Mouse (Mus musculus) small intestine, adult 2 months (tissue): ENCODE results near the gene Drosha. TPM values are rescaled to one million over a fixed set of nuclear protein-coding genes. Genes with fewer than 3 reads are reported as not detected.
"Not testable (repeated sequence)": the region's sequence is repeated elsewhere in the genome, so short reads cannot be mapped to it uniquely, and the experiment has no call there.

Experiments used
- H3K27ac ChIP-seq: fragments of 200-500 bp; 2 replicates; pipeline ENCODE4 v1.5.1; 2012; ENCODE audit warnings: low read depth, low read length, control low read depth, inconsistent platforms; ENCODE audit not compliant: insufficient read depth
- H3K27me3 ChIP-seq: fragments of 200-500 bp; 2 replicates; pipeline ENCODE4 v1.6.1; 2012; ENCODE audit warnings: mild to moderate bottlenecking, moderate library complexity, low read length, inconsistent platforms; ENCODE audit not compliant: control insufficient read depth, insufficient read depth
- H3K36me3 ChIP-seq: fragments of 200-500 bp; 2 replicates; pipeline ENCODE4 v1.6.1; 2012; ENCODE audit warnings: mild to moderate bottlenecking, low read length, control low read depth, inconsistent platforms; ENCODE audit not compliant: control insufficient read depth, insufficient read depth
- H3K4me1 ChIP-seq: fragments of 200-500 bp; 2 replicates; pipeline ENCODE4 v1.6.1; 2012; ENCODE audit warnings: low read length, inconsistent platforms, mixed read lengths; ENCODE audit not compliant: control insufficient read depth, insufficient read depth, insufficient read length
- H3K4me3 ChIP-seq: fragments of 200-500 bp; 2 replicates; pipeline ENCODE4 v1.5.1; 2012; ENCODE audit warnings: low read depth, mild to moderate bottlenecking, control low read depth, inconsistent platforms, low read length, moderate library complexity
- CTCF ChIP-seq: fragments of 200-500 bp; IDR thresholded peaks from 2 replicates; pipeline ENCODE4 v1.5.1; 2012; ENCODE audit warnings: low read depth, mild to moderate bottlenecking, control low read depth, inconsistent platforms, low read length, moderate library complexity, mixed read lengths; ENCODE audit not compliant: insufficient replicate concordance, insufficient read length; ENCODE audit errors: extremely low read depth
- POLR2A ChIP-seq: fragments of 200-500 bp; IDR thresholded peaks from 2 replicates; pipeline ENCODE4 v1.6.1; 2012; ENCODE audit warnings: low read depth, mild to moderate bottlenecking, control low read depth, inconsistent platforms, low read length, moderate library complexity
- WGBS: fragments of 180-500 bp; shearing (Covaris S2); methylation state at CpG from one replicate; pipeline ENCODE4 v1.1.7; 2018; 5-methylcytosine and 5-hydroxymethylcytosine counted together
- polyA plus RNA-seq: library from polyadenylated mRNA; depleted of rRNA; stranded (reverse); fragments of >200 nt; gene quantifications from 2 replicates; pipeline ENCODE4 v1.2.3, GENCODE M21; 2012

Drosha gene
- polyA plus RNA-seq, 1 experiment, result 9.9 TPM

DNA sequence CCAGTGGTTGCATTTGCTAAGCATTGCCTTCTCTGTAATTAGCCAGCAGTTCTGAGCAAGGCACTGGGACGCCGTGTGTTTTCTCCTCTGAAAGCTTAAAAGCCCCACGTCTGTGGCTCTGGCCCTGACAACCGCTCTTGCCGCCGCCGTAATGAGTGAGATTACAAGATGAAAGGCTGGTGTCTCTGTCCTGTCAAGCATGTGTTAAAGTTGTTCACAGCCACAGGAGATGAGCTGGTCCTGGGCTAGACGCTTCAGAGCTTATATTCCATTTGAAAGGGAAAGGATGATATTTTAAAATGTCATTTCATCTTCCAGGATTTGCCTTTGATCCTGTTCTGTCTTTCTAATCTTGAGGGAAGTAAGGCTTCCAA, 76.6 kb downstream of the Drosha start:
- peaks cover 30% of the 10 kb centered on the region for H3K36me3 ChIP-seq
- TF ChIP-seq POLR2A (no peak), CTCF (no peak)

DNA sequence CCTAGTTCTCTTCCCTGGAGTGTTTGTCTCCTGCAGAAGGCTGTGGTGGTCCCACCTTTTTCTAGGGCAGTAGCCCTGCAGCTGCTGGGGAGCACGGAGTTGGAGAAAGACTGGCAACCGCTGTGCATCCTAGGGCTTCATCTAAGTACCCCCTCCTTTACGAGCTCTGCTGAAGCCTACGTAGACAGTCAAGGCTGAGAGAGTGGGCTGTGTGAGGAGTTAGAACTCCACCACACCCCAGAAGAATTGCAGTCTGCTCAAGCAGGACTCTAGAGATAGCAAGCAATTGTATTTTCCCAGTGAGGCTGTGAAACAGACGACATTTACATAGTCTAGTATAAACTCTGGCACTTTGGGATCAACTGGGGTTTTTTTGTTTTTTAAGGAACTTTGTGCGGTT, 79.8 kb downstream of the Drosha start:
- 92% methylated on average over 6 of the region's 6 CpGs for WGBS

More for the DNA sequence above, 76.6 kb downstream of the Drosha start:
- H3K27me3 ChIP-seq, result no peaks in the 10 kb centered on the region
- no peak overlapping the region for H3K4me3 ChIP-seq
- no peak overlapping the region for H3K27ac ChIP-seq
- H3K4me1 ChIP-seq, result no peaks in the 10 kb centered on the region
- WGBS, result 94% methylated on average over 8 of the region's 8 CpGs

DNA sequence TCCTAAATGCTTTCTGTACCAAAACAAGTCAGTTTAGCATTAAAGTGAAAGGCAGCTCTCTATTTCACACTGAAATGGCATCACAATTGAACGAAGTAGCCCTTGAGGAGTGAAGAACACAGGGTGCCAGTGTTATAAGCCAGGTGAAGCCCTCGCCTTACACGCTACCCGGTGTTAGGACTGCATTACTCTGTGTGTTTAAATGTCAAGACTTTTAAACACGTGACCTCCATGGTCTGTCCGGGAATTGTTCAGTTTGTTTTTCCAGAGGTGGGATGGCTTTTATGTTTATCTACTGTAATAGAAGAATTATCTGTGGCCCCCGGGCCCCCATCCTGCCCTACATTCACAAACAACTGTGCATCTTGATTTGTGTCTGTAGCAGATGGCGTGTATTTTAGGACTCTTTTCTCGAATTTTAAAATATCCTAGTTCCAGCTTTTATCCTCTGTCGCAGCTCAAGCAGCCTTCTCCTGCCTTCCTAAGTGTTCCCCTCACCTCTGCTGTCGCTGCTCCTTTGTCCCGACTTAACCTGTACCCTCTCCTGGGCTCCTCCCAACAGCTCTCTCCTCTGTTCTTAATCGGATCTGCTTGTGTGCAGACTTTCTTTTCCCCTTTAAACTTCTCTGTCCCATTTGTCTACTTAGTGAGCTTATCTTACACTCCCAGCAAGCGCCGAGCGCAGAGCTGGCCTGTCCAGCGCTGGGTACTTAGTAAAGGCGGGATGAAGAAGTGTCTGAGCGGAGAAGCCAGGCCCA, 83.5 kb downstream of the Drosha start:
- H3K36me3 ChIP-seq, result peaks cover 17% of the 10 kb centered on the region
- H3K4me1 ChIP-seq, result no peaks in the 10 kb centered on the region
- H3K27me3 ChIP-seq, result no peaks in the 10 kb centered on the region
- WGBS, result 87% methylated on average over 19 of the region's 19 CpGs
- TF ChIP-seq CTCF (no peak), POLR2A (no peak)
- no peak overlapping the region for H3K27ac ChIP-seq
- no peak overlapping the region for H3K4me3 ChIP-seq

More for the DNA sequence above, 79.8 kb downstream of the Drosha start:
- peaks cover 33% of the 10 kb centered on the region for H3K36me3 ChIP-seq
- H3K27ac ChIP-seq, result no peak overlapping the region
- no peaks in the 10 kb centered on the region for H3K4me1 ChIP-seq
- TF ChIP-seq CTCF (no peak), POLR2A (no peak)
- H3K27me3 ChIP-seq, result no peaks in the 10 kb centered on the region
- no peak overlapping the region for H3K4me3 ChIP-seq

DNA sequence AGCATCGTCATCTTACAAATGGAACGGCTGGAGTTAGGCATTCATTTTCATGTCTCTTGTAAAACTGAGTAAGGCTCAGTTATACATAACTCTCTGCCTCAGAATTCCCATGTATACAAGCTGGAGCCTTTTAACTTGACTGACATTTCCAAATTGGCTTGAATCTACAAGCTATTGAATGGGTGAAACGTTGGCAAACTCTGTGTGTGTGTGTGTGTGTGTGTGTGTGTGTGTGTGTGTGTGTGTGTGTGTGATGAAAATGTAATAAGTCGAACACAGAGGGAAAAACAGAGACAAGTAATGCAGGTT, 84.1 kb downstream of the Drosha start:
- no peaks in the 10 kb centered on the region for H3K4me1 ChIP-seq
- no peak overlapping the region for H3K4me3 ChIP-seq
- 81% methylated on average over 4 of the region's 4 CpGs for WGBS
- peaks cover 16% of the 10 kb centered on the region for H3K36me3 ChIP-seq
- H3K27me3 ChIP-seq, result no peaks in the 10 kb centered on the region
- no peak for TF ChIP-seq POLR2A
- H3K27ac ChIP-seq, result no peak overlapping the region

DNA sequence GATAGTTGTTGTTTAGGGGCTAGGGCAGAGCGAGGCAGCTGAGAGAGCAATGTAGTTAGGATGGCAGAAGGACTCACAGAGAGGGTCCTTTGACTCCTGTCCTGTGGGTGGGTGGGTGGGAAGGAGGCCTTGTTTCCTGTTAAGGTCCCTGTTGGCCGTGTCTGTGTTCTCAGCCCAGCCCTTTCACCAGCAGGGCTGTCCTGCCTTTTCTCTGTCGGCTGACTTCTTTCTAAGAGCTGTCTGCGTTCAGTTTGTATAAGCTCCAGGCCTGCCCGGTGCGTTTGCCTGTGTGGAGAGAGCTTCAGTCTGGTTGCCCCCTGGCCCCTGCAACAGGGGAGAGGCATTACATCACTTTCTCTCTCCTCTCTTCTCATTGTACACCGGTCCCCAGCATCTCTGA, 84.6 kb downstream of the Drosha start:
- 90% methylated on average over 7 of the region's 7 CpGs for WGBS

DNA sequence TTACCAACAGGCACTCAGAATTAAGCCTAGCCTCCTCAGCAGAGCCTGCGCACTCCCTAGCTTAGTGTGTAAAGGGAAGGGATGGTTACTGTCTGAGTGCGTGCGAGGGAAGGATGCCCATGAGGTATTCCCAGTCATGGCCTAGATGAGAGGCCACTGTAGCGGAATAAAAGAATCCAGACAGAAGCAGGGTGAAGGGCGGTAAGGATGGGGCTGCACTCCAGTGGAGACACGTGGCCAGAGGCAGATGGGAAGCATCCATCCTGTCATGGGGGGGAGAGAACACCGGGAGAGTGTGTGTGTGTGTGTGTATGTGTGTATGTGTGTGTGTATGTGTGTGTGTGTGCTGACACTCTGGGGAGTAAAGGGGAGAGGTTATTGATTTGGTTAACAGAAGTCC, 86.5 kb downstream of the Drosha start:
- no peak overlapping the region for H3K27ac ChIP-seq
- no peaks in the 10 kb centered on the region for H3K4me1 ChIP-seq
- H3K4me3 ChIP-seq, result no peak overlapping the region
- WGBS, result 91% methylated on average over 7 of the region's 7 CpGs
- H3K27me3 ChIP-seq, result no peaks in the 10 kb centered on the region
- no peak for TF ChIP-seq CTCF
- TF ChIP-seq POLR2A, result no peak
- peaks cover 22% of the 10 kb centered on the region for H3K36me3 ChIP-seq

More for the DNA sequence above, 84.6 kb downstream of the Drosha start:
- Histone ChIP-seq H3K36me3 (peaks cover 21% of the 10 kb centered on the region), H3K4me3 (no peak overlapping the region), H3K4me1 (no peaks in the 10 kb centered on the region), H3K27me3 (no peaks in the 10 kb centered on the region), H3K27ac (no peak overlapping the region)
- TF ChIP-seq POLR2A, result no peak
- no peak for TF ChIP-seq CTCF

DNA sequence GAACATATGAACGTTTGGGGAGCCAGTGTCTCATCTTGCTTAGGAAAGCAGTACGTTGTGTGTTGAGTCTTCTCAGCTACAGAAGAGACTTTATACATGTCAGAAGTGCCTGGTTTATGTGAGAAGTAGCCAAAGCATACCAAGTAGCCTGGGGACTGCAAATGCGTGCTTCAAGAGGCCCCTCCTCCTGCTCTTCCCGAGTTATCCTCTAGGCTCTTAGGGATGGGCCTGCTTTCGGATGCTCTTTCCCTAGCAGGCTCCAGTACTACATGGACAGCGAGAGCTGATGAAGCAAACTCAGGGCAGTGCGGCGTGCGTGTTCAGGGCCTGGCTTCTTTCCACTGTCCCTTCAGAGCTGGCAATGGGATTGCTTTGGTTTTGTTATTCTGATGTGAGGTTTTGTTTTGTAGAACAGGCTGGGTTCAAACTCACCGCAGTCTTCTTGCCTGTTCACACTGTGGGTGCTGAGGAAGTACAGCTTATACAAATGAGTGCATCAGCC, 91.8 kb downstream of the Drosha start:
- no peak overlapping the region for H3K4me3 ChIP-seq
- TF ChIP-seq CTCF (no peak), POLR2A (no peak)
- WGBS, result 83% methylated on average over 10 of the region's 10 CpGs
- H3K27me3 ChIP-seq, result no peaks in the 10 kb centered on the region
- peaks cover 33% of the 10 kb centered on the region for H3K36me3 ChIP-seq
- no peak overlapping the region for H3K27ac ChIP-seq
- no peaks in the 10 kb centered on the region for H3K4me1 ChIP-seq

DNA sequence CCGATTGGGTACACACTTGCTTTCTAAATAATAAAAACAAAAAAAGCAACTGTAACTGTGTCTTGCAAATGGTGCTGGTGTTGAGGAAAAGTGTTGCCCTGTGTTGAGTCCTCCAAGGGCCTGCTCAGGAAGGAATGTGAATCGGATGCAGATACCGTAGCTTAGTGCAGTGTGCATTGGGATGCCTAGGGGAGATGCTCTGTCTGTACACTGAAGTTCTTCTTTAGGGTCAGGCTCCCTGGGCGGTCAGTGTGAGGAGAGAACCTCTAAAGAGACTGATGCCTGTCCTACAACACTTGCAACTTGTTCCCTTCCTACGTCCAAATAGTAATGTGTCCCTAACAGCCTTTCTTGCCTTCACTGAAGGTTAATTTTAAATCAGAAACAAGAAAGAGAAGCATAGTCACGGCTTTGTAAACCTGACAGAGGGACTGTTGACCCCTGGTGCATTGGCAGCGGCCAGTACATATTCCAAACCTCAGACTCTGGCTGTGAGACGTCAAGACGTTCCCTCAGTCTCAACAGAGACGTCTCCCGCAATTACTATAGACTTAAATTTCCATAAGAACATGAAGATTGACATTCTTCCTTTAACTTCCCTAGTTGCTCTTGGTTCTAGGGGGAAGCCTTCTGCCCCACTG, 94.8 kb downstream of the Drosha start:
- H3K27me3 ChIP-seq, H3K27ac ChIP-seq, H3K4me3 ChIP-seq, H3K4me1 ChIP-seq: not testable (repeated sequence)
- H3K36me3 ChIP-seq, result peaks cover 31% of the 10 kb centered on the region
- WGBS, result 94% methylated on average over 11 of the region's 11 CpGs
